Mouse (Mus musculus): ENCODE measurements around the gene Pde3a. TPM values are rescaled to one million over a fixed set of nuclear protein-coding genes. Genes with fewer than 3 reads are reported as not detected.
A peak's percentile ranks its signal among the peaks of the same experiment; 100 is the strongest.

Gene Pde3a
- polyA plus RNA-seq, 1 experiment from 2014 or later: 11.2 TPM

GRCm38 (mm10) chr6:141405496-141405895, 156.4 kb downstream of the Pde3a start:
- H3K4me1 ChIP-seq (replicated peaks): 0 out of 2 replicates have a peak, but pooled peaks cover 8% of the 10 kb centered on the region
- no peak overlapping the region for H3K4me2 ChIP-seq
- H3K27ac ChIP-seq: no peak overlapping the region
- H3K27me3 ChIP-seq: no peaks in the 10 kb centered on the region
- no peaks in the 10 kb centered on the region for H3K36me3 ChIP-seq
- H3K9me3 ChIP-seq (replicated peaks): no peaks in the 10 kb centered on the region
- WGBS: 68% methylated on average over 5 of the region's 5 CpGs
- H3K4me3 ChIP-seq: no peak overlapping the region
- no peak overlapping the region for H3K9ac ChIP-seq
- ATAC-seq (replicated peaks; ENCODE audit: insufficient number of reproducible peaks, insufficient read depth, low FRiP score, low read depth): no peak

GRCm38 (mm10) chr6:141408758-141409157, 159.7 kb downstream of the Pde3a start:
- Histone ChIP-seq H3K4me2 (no peak overlapping the region), H3K9me3 (replicated peaks) (no peaks in the 10 kb centered on the region), H3K9ac (no peak overlapping the region), H3K36me3 (no peaks in the 10 kb centered on the region), H3K4me3 (no peak overlapping the region), H3K27ac (no peak overlapping the region; the same call in 1 of the 2 replicates), H3K4me1 (replicated peaks) (0 out of 2 replicates have a peak, but pooled peaks cover 10% of the 10 kb centered on the region), H3K27me3 (no peaks in the 10 kb centered on the region)
- WGBS: 78% methylated on average over 4 of the region's 4 CpGs
- no peak for ATAC-seq (replicated peaks; ENCODE audit: insufficient number of reproducible peaks, insufficient read depth, low FRiP score, low read depth)

GRCm38 (mm10) chr6:141410836-141411235, 161.8 kb downstream of the Pde3a start:
- Histone ChIP-seq H3K4me2 (no peak overlapping the region), H3K36me3 (no peaks in the 10 kb centered on the region), H3K27ac (no peak overlapping the region), H3K27me3 (no peaks in the 10 kb centered on the region), H3K9me3 (replicated peaks) (no peaks in the 10 kb centered on the region), H3K9ac (no peak overlapping the region), H3K4me3 (no peak overlapping the region), H3K4me1 (replicated peaks) (0 out of 2 replicates have a peak, but pooled peaks cover 5% of the 10 kb centered on the region)
- no peak for ATAC-seq (replicated peaks; ENCODE audit: insufficient number of reproducible peaks, insufficient read depth, low FRiP score, low read depth)
- 75% methylated on average over 5 of the region's 5 CpGs for WGBS

- Histone ChIP-seq H3K27me3 (no peaks in the 10 kb centered on the region), H3K36me3 (no peaks in the 10 kb centered on the region), H3K4me2 (no peak overlapping the region), H3K9ac (no peak overlapping the region), H3K27ac (no peak overlapping the region), H3K9me3 (replicated peaks) (no peaks in the 10 kb centered on the region), H3K4me3 (no peak overlapping the region), H3K4me1 (replicated peaks) (peaks cover 6% of the 10 kb centered on the region)
- 67% methylated on average over 6 of the region's 6 CpGs for WGBS
- no peak for ATAC-seq (replicated peaks; ENCODE audit: insufficient number of reproducible peaks, insufficient read depth, low FRiP score, low read depth)
Observed at GRCm38 (mm10) chr6:141425114-141425513, 176.0 kb downstream of the Pde3a start.

GRCm38 (mm10) chr6:141428587-141428986, 179.5 kb downstream of the Pde3a start:
- H3K36me3 ChIP-seq: no peaks in the 10 kb centered on the region
- WGBS: 90% methylated on average over 4 of the region's 4 CpGs
- H3K4me3 ChIP-seq: no peak overlapping the region
- no peaks in the 10 kb centered on the region for H3K27me3 ChIP-seq
- no peak for ATAC-seq (replicated peaks; ENCODE audit: insufficient number of reproducible peaks, insufficient read depth, low FRiP score, low read depth)
- H3K9ac ChIP-seq: no peak overlapping the region
- H3K27ac ChIP-seq: no peak overlapping the region
- H3K9me3 ChIP-seq (replicated peaks): no peaks in the 10 kb centered on the region
- peaks cover 6% of the 10 kb centered on the region for H3K4me1 ChIP-seq (replicated peaks)
- no peak overlapping the region for H3K4me2 ChIP-seq

GRCm38 (mm10) chr6:141430134-141430533, 181.1 kb downstream of the Pde3a start:
- no peak for ATAC-seq (replicated peaks; ENCODE audit: insufficient number of reproducible peaks, insufficient read depth, low FRiP score, low read depth)
- Histone ChIP-seq H3K36me3 (no peaks in the 10 kb centered on the region), H3K9me3 (replicated peaks) (no peaks in the 10 kb centered on the region), H3K9ac (no peak overlapping the region), H3K27me3 (no peaks in the 10 kb centered on the region), H3K4me2 (no peak overlapping the region), H3K27ac (no peak overlapping the region), H3K4me1 (replicated peaks) (peaks cover 16% of the 10 kb centered on the region), H3K4me3 (no peak overlapping the region)
- WGBS: 98% methylated on average over 1 of the region's 1 CpGs

- 80% methylated on average over 13 of the region's 13 CpGs for WGBS
Observed at GRCm38 (mm10) chr6:141432271-141432974, 183.4 kb downstream of the Pde3a start.

GRCm38 (mm10) chr6:141433917-141434756, 185.1 kb downstream of the Pde3a start:
- Histone ChIP-seq H3K36me3 (no peaks in the 10 kb centered on the region), H3K9me3 (replicated peaks) (no peaks in the 10 kb centered on the region), H3K9ac (no peak overlapping the region), H3K4me3 (no peak overlapping the region), H3K27ac (peak overlapping the region; percentile 33; the same call in 1 of the 2 replicates), H3K4me2 (no peak overlapping the region), H3K4me1 (replicated peaks) (peaks cover 15% of the 10 kb centered on the region), H3K27me3 (no peaks in the 10 kb centered on the region)
- 52% methylated on average over 10 of the region's 10 CpGs for WGBS
- ATAC-seq (replicated peaks; ENCODE audit: insufficient number of reproducible peaks, insufficient read depth, low FRiP score, low read depth): no peak; the same call in 1 of the 2 replicates

More at GRCm38 (mm10) chr6:141432271-141432974, 183.4 kb downstream of the Pde3a start:
- ATAC-seq (replicated peaks; ENCODE audit: insufficient number of reproducible peaks, insufficient read depth, low FRiP score, low read depth): no peak
- Histone ChIP-seq H3K9ac (no peak overlapping the region), H3K9me3 (replicated peaks) (no peaks in the 10 kb centered on the region), H3K4me2 (no peak overlapping the region), H3K36me3 (no peaks in the 10 kb centered on the region), H3K4me3 (no peak overlapping the region), H3K27me3 (no peaks in the 10 kb centered on the region), H3K27ac (no peak overlapping the region), H3K4me1 (replicated peaks) (peaks cover 15% of the 10 kb centered on the region)

- ATAC-seq (replicated peaks; ENCODE audit: insufficient number of reproducible peaks, insufficient read depth, low FRiP score, low read depth): no peak
- Histone ChIP-seq H3K4me3 (no peak overlapping the region), H3K4me2 (no peak overlapping the region), H3K9ac (no peak overlapping the region), H3K27ac (0 out of 2 replicates have a peak overlapping the region, but pooled peaks have one; percentile 28), H3K36me3 (no peaks in the 10 kb centered on the region), H3K27me3 (no peaks in the 10 kb centered on the region), H3K9me3 (replicated peaks) (no peaks in the 10 kb centered on the region), H3K4me1 (replicated peaks) (peaks cover 15% of the 10 kb centered on the region)
- 71% methylated on average over 4 of the region's 4 CpGs for WGBS
Observed at GRCm38 (mm10) chr6:141435160-141435559, 186.1 kb downstream of the Pde3a start.

- WGBS: 71% methylated on average over 3 of the region's 3 CpGs
- no peak for ATAC-seq (replicated peaks; ENCODE audit: insufficient number of reproducible peaks, insufficient read depth, low FRiP score, low read depth)
- Histone ChIP-seq H3K27ac (no peak overlapping the region), H3K4me2 (no peak overlapping the region), H3K36me3 (no peaks in the 10 kb centered on the region), H3K9ac (no peak overlapping the region), H3K4me1 (replicated peaks) (peaks cover 7% of the 10 kb centered on the region), H3K9me3 (replicated peaks) (no peaks in the 10 kb centered on the region), H3K4me3 (no peak overlapping the region), H3K27me3 (no peaks in the 10 kb centered on the region)
Observed at GRCm38 (mm10) chr6:141439965-141440364, 190.9 kb downstream of the Pde3a start.

- no peak for ATAC-seq (replicated peaks; ENCODE audit: insufficient number of reproducible peaks, insufficient read depth, low FRiP score, low read depth)
- H3K9ac ChIP-seq: no peak overlapping the region
- H3K27me3 ChIP-seq: no peaks in the 10 kb centered on the region
- no peak overlapping the region for H3K4me2 ChIP-seq
- H3K4me3 ChIP-seq: no peak overlapping the region
- no peaks in the 10 kb centered on the region for H3K4me1 ChIP-seq (replicated peaks)
- no peaks in the 10 kb centered on the region for H3K9me3 ChIP-seq (replicated peaks)
- H3K36me3 ChIP-seq: no peaks in the 10 kb centered on the region
- WGBS: 5% methylated on average over 3 of the region's 3 CpGs
- H3K27ac ChIP-seq: no peak overlapping the region
Observed at GRCm38 (mm10) chr6:141447547-141447946, 198.5 kb downstream of the Pde3a start.

Measured in heart, embryonic 15.5 days (tissue).